Mouse (Mus musculus): ENCODE measurements around the gene Fscb. TPM values are rescaled to one million over a fixed set of nuclear protein-coding genes. Genes with fewer than 3 reads are reported as not detected.

The Fscb gene
- polyA plus RNA-seq, 1 experiment from 2014 or later: not detected

DNA sequence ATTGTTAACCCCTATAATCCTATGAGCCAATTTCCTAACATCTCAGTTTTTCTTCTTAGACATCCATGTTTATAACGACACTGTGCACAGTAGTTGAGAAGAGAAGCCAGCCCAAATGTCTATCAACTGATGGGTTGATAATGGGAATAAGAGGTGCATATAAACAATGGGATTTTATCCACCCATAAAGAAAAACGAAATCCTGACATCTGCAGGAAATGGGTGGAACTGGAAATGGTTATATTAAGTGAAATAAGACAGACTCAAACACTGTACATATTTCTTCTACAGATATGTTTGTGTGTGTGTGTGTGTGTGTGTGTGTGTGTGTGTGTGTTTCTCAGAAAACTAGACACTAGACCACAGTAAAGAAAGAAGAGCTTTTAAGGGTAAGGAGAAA, 37.8 kb downstream of the Fscb start:
- Histone ChIP-seq H3K36me3 (ENCODE audit: control insufficient read depth, insufficient read depth, low read length) (no peaks in the 10 kb centered on the region), H3K27ac (replicated peaks in 1 of 2; ENCODE audit: control insufficient read depth in 1 of 2, insufficient read depth in 1 of 2, low read depth in 2 of 2, low read length in 2 of 2) (no peak overlapping the region), H3K27me3 (ENCODE audit: control insufficient read depth, insufficient read depth, low read length) (no peaks in the 10 kb centered on the region), H3K4me1 (ENCODE audit: control insufficient read depth in 2 of 2, insufficient read depth in 2 of 2, low read length in 2 of 2) (no peaks in the 10 kb centered on the region), H3K9ac (ENCODE audit: low read length) (no peak overlapping the region), H3K4me2 (ENCODE audit: low read length) (no peak overlapping the region), H3K4me3 (ENCODE audit: control insufficient read depth in 1 of 2, insufficient read depth in 1 of 2, low read depth in 1 of 2, low read length in 2 of 2) (no peak overlapping the region), H3K9me3 (ENCODE audit: control insufficient read depth, low read length) (no peaks in the 10 kb centered on the region)
- 59% methylated on average over 2 of the region's 2 CpGs for whole genome bisulfite sequencing
- no peak for ATAC-seq (ENCODE audit: insufficient number of reproducible peaks, insufficient read depth, low FRiP score, low read depth)
